Comparison of ENCODE assay signal across 24 mouse cellular contexts in genomic region chr15:85742608-85743007, GRCm38 (mm10). TPM values are rescaled to one million over a fixed set of nuclear protein-coding genes. Genes with fewer than 3 reads are reported as not detected.
A peak's percentile ranks its signal among the peaks of the same experiment; 100 is the strongest.
DNase-seq lines count a peak whose midpoint lies in the region; ATAC-seq and TF ChIP-seq lines count a peak whose summit lies in the region.
"Had no signal": no experiment of that assay in that cellular context is flagged by ENCODE, and none has a peak within 500 bp of the region (broad histone marks: within the 10 kb centered on the region; RNA-seq: fewer than 3 reads in every experiment).

No protein-coding gene starts in this region.

- peak; percentile 61; the same call in 1 of the 2 replicates for TF ChIP-seq EP300 in liver, postnatal 0 days (IDR thresholded peaks at IDR 0.05; ENCODE audit: low read depth)

- peaks cover 32% of the 10 kb centered on the region for H3K36me3 ChIP-seq in liver, adult 2 months (ENCODE audit: control insufficient read depth, insufficient read depth, low read length)
- H3K36me3 ChIP-seq in liver, embryonic 12.5 days = no peaks in the 10 kb centered on the region
- H3K36me3 ChIP-seq in midbrain, embryonic 11.5 days (ENCODE audit: control insufficient read depth, insufficient read depth, low read length) = no peaks in the 10 kb centered on the region
- H3K36me3 ChIP-seq in midbrain, embryonic 14.5 days (ENCODE audit: control insufficient read depth, insufficient read depth, low read length) = no peaks in the 10 kb centered on the region
- H3K36me3 ChIP-seq in liver, postnatal 0 days (replicated peaks; ENCODE audit: insufficient read depth, low read length) = no peaks in the 10 kb centered on the region
- H3K36me3 ChIP-seq: forebrain, embryonic 10.5 days; forebrain, embryonic 15.5 days; heart, embryonic 12.5 days; heart, embryonic 15.5 days; hindbrain, embryonic 10.5 days; hindbrain, embryonic 13.5 days had no signal

- TF ChIP-seq CTCF in liver, adult 2 months (IDR thresholded peaks at IDR 0.05; ENCODE audit: low read depth, low read length) = no peak
- TF ChIP-seq CTCF in liver, postnatal 0 days (IDR thresholded peaks at IDR 0.05; ENCODE audit: low read depth) = no peak

- H3K9me3 ChIP-seq in liver, embryonic 12.5 days (replicated peaks) = no peaks in the 10 kb centered on the region
- no peaks in the 10 kb centered on the region for H3K9me3 ChIP-seq in midbrain, embryonic 11.5 days (ENCODE audit: control insufficient read depth, low read length)
- H3K9me3 ChIP-seq in midbrain, embryonic 14.5 days (ENCODE audit: control insufficient read depth, low read length) = no peaks in the 10 kb centered on the region
- H3K9me3 ChIP-seq in liver, postnatal 0 days (ENCODE audit: low read length) = no peaks in the 10 kb centered on the region
- H3K9me3 ChIP-seq: forebrain, embryonic 10.5 days; forebrain, embryonic 15.5 days; heart, embryonic 12.5 days; heart, embryonic 15.5 days; hindbrain, embryonic 10.5 days; hindbrain, embryonic 13.5 days had no signal

- H3K4me1 ChIP-seq in liver, adult 2 months (ENCODE audit: control insufficient read depth, insufficient read depth, low read length) = peaks cover 37% of the 10 kb centered on the region
- 0 out of 2 replicates have a peak, but pooled peaks cover 6% of the 10 kb centered on the region for H3K4me1 ChIP-seq in liver, embryonic 12.5 days
- H3K4me1 ChIP-seq in midbrain, embryonic 11.5 days (ENCODE audit: control insufficient read depth, insufficient read depth, low read length) = no peaks in the 10 kb centered on the region
- H3K4me1 ChIP-seq in midbrain, embryonic 14.5 days (ENCODE audit: control insufficient read depth, insufficient read depth, low read length) = no peaks in the 10 kb centered on the region
- peaks cover 10% of the 10 kb centered on the region for H3K4me1 ChIP-seq in liver, postnatal 0 days (ENCODE audit: insufficient read depth)
- H3K4me1 ChIP-seq: forebrain, embryonic 10.5 days; forebrain, embryonic 15.5 days; heart, embryonic 12.5 days; heart, embryonic 15.5 days; hindbrain, embryonic 10.5 days; hindbrain, embryonic 13.5 days had no signal

- no peak overlapping the region for H3K4me2 ChIP-seq in liver, embryonic 12.5 days
- H3K4me2 ChIP-seq in midbrain, embryonic 11.5 days = no peak overlapping the region
- no peak overlapping the region for H3K4me2 ChIP-seq in midbrain, embryonic 14.5 days (ENCODE audit: low read length)
- 0 out of 2 replicates have a peak overlapping the region, but pooled peaks have one; percentile 20 for H3K4me2 ChIP-seq in liver, postnatal 0 days (ENCODE audit: low read depth, low read length)
- H3K4me2 ChIP-seq: forebrain, embryonic 15.5 days; heart, embryonic 12.5 days; heart, embryonic 15.5 days; hindbrain, embryonic 13.5 days had no signal

- peak overlapping the region; percentile 34 for H3K4me3 ChIP-seq in liver, adult 2 months (ENCODE audit: insufficient read depth, low read depth, low read length)
- H3K4me3 ChIP-seq in liver, embryonic 12.5 days = no peak overlapping the region
- no peak overlapping the region for H3K4me3 ChIP-seq in midbrain, embryonic 11.5 days (ENCODE audit: low read depth, low read length)
- H3K4me3 ChIP-seq in midbrain, embryonic 14.5 days (replicated peaks; ENCODE audit: low read depth, low read length) = no peak overlapping the region
- H3K4me3 ChIP-seq in liver, postnatal 0 days (ENCODE audit: low read depth, low read length) = no peak overlapping the region
- H3K4me3 ChIP-seq: forebrain, embryonic 10.5 days; forebrain, embryonic 15.5 days; heart, embryonic 12.5 days; heart, embryonic 15.5 days; hindbrain, embryonic 10.5 days; hindbrain, embryonic 13.5 days had no signal

- WGBS in liver, adult 2 months = 25% methylated on average over 9 of the region's 9 CpGs
- WGBS in liver, embryonic 12.5 days (ENCODE audit: insufficient replicate concordance) = 69% methylated on average over 9 of the region's 9 CpGs
- 89% methylated on average over 9 of the region's 9 CpGs for WGBS in midbrain, embryonic 11.5 days
- 89% methylated on average over 9 of the region's 9 CpGs for WGBS in midbrain, embryonic 14.5 days
- WGBS in liver, postnatal 0 days (ENCODE audit: insufficient replicate concordance) = 62% methylated on average over 9 of the region's 9 CpGs

- TF ChIP-seq POLR2A in liver, adult 2 months (IDR thresholded peaks at IDR 0.05; ENCODE audit: extremely low read depth, insufficient read depth, low read length) = no peak

- H3K79me2 ChIP-seq in liver, adult 2 months (ENCODE audit: control insufficient read depth, insufficient read depth, low read length) = peaks cover 55% of the 10 kb centered on the region

- H3K27me3 ChIP-seq in liver, adult 2 months (ENCODE audit: control insufficient read depth, insufficient read depth, low read length) = no peaks in the 10 kb centered on the region
- peaks cover 23% of the 10 kb centered on the region for H3K27me3 ChIP-seq in liver, embryonic 12.5 days (replicated peaks)
- H3K27me3 ChIP-seq in midbrain, embryonic 11.5 days (ENCODE audit: control insufficient read depth, insufficient read depth, low read length) = peaks cover 2% of the 10 kb centered on the region; the same call in 1 of the 2 replicates
- 0 out of 2 replicates have a peak, but pooled peaks cover 6% of the 10 kb centered on the region for H3K27me3 ChIP-seq in midbrain, embryonic 14.5 days (ENCODE audit: control insufficient read depth, insufficient read depth, low read length)
- no peaks in the 10 kb centered on the region for H3K27me3 ChIP-seq in liver, postnatal 0 days (ENCODE audit: insufficient read depth, low read length)
- H3K27me3 ChIP-seq: heart, embryonic 15.5 days had no signal

- peak; percentile 94 for DNase-seq in liver, adult 2 months (ENCODE audit: extremely low read depth, low read depth, low spot score)
- DNase-seq in midbrain, embryonic 11.5 days (ENCODE audit: low spot score, missing footprints) = peak; percentile 17
- no peak for DNase-seq in midbrain, embryonic 14.5 days
- no peak for DNase-seq in liver, postnatal 0 days
- no peak for DNase-seq in c-Kit-positive CD71-positive TER-119-positive erythroid progenitor cells, embryonic 14.5 days (ENCODE audit: low spot score)
- DNase-seq: adrenal gland, adult 2 months; adrenal gland, postnatal 14 days; cerebellum, adult 18-20 months; cerebellum, adult 9-10 months; cerebellum, postnatal 14 days; gastrocnemius, postnatal 10 days; gastrocnemius, postnatal 36 days; heart, postnatal 10 days; heart, postnatal 36 days had no signal

- peak overlapping the region; percentile 63 for H3K9ac ChIP-seq in liver, adult 2 months (ENCODE audit: low read depth, low read length)
- H3K9ac ChIP-seq in liver, embryonic 12.5 days = no peak overlapping the region
- no peak overlapping the region for H3K9ac ChIP-seq in midbrain, embryonic 11.5 days (ENCODE audit: low read length)
- H3K9ac ChIP-seq in midbrain, embryonic 14.5 days (replicated peaks; ENCODE audit: low read length) = no peak overlapping the region
- no peak overlapping the region; the same call in 1 of the 2 replicates for H3K9ac ChIP-seq in liver, postnatal 0 days (replicated peaks)
- H3K9ac ChIP-seq: forebrain, embryonic 15.5 days; heart, embryonic 12.5 days; heart, embryonic 15.5 days; hindbrain, embryonic 13.5 days had no signal

- ATAC-seq in liver, embryonic 12.5 days = no peak
- no peak for ATAC-seq in midbrain, embryonic 11.5 days (ENCODE audit: low FRiP score)
- no peak for ATAC-seq in midbrain, embryonic 14.5 days (ENCODE audit: low FRiP score, low TSS enrichment)
- peak; percentile 74 for ATAC-seq in liver, postnatal 0 days
- ATAC-seq: CD4-positive, CD25-positive, alpha-beta regulatory T cell, adult 4 months; forebrain, embryonic 15.5 days; hindbrain, embryonic 16.5 days had no signal

- peak overlapping the region; percentile 85 for H3K27ac ChIP-seq in liver, adult 2 months (replicated peaks; ENCODE audit: insufficient read depth, low read depth, low read length)
- H3K27ac ChIP-seq in liver, embryonic 12.5 days = no peak overlapping the region
- no peak overlapping the region for H3K27ac ChIP-seq in midbrain, embryonic 11.5 days (ENCODE audit: low read depth, low read length)
- H3K27ac ChIP-seq in midbrain, embryonic 14.5 days (replicated peaks; ENCODE audit: low read depth, low read length) = no peak overlapping the region
- H3K27ac ChIP-seq in liver, postnatal 0 days (ENCODE audit: low read depth) = peak overlapping the region; percentile 75
- H3K27ac ChIP-seq: forebrain, embryonic 10.5 days; forebrain, embryonic 15.5 days; heart, embryonic 15.5 days; hindbrain, embryonic 10.5 days; hindbrain, embryonic 13.5 days had no signal

RNA-seq across cellular contexts. Expression of gene Ppara, which starts 7.8 kb away (rescaled TPM):
- 184 and 206 TPM in 2 replicates for total RNA-seq in liver, adult 2 months (2014; rRNA removed)
- 36.2 and 39.8 TPM in 2 replicates for polyA plus RNA-seq in liver, adult 2 months (2012; rRNA removed)
- polyA plus RNA-seq in liver, embryonic 12.5 days (2016; fragmentation: Nextera tagmentation; extraction: Ambion mirVana) = 5.7 TPM in 2 replicates
- polyA plus RNA-seq in midbrain, embryonic 11.5 days (2014; fragmentation: Nextera tagmentation; extraction: Ambion mirVana) = 0.62 and 0.92 TPM in 2 replicates
- 0.89 and 1.2 TPM in 2 replicates for polyA plus RNA-seq in midbrain, embryonic 14.5 days (2014; fragmentation: Nextera tagmentation; extraction: Ambion mirVana)
- polyA plus RNA-seq in liver, postnatal 0 days (2015; fragmentation: Nextera tagmentation; extraction: Ambion mirVana) = 169 and 185 TPM in 2 replicates
- total RNA-seq: granulocyte monocyte progenitor cell, adult 5-6 weeks had no signal

Comparison
In these comparisons a context has a peak if more than half of its experiments do, and no peak if none do; other contexts are left out.
1. DNase-seq: peak in liver, adult 2 months (single experiment) and midbrain, embryonic 11.5 days (single experiment); none in midbrain, embryonic 14.5 days (single experiment), liver, postnatal 0 days (single experiment) and c-Kit-positive CD71-positive TER-119-positive erythroid progenitor cells, embryonic 14.5 days (single experiment).
2. H3K27ac ChIP-seq: peak in liver, adult 2 months (single experiment) and liver, postnatal 0 days (single experiment); none in liver, embryonic 12.5 days (single experiment), midbrain, embryonic 11.5 days (single experiment) and midbrain, embryonic 14.5 days (single experiment).